Mouse (Mus musculus) testis, adult 2 months (tissue): ENCODE data around the gene Taf10.

Source experiments
- CTCF ChIP-seq: fragments of 200-500 bp; IDR thresholded peaks from 2 replicates; pipeline ENCODE4 v1.5.1; 2012; ENCODE audit warnings: low read depth, mild to moderate bottlenecking, inconsistent platforms, low read length, moderate library complexity; ENCODE audit not compliant: control insufficient read depth, insufficient read depth, insufficient replicate concordance
- POLR2A ChIP-seq: fragments of 200-500 bp; IDR thresholded peaks from 2 replicates; pipeline ENCODE4 v1.6.1; 2012; ENCODE audit warnings: low read depth, mild to moderate bottlenecking, inconsistent platforms, low read length, moderate library complexity; ENCODE audit not compliant: control insufficient read depth

DNA sequence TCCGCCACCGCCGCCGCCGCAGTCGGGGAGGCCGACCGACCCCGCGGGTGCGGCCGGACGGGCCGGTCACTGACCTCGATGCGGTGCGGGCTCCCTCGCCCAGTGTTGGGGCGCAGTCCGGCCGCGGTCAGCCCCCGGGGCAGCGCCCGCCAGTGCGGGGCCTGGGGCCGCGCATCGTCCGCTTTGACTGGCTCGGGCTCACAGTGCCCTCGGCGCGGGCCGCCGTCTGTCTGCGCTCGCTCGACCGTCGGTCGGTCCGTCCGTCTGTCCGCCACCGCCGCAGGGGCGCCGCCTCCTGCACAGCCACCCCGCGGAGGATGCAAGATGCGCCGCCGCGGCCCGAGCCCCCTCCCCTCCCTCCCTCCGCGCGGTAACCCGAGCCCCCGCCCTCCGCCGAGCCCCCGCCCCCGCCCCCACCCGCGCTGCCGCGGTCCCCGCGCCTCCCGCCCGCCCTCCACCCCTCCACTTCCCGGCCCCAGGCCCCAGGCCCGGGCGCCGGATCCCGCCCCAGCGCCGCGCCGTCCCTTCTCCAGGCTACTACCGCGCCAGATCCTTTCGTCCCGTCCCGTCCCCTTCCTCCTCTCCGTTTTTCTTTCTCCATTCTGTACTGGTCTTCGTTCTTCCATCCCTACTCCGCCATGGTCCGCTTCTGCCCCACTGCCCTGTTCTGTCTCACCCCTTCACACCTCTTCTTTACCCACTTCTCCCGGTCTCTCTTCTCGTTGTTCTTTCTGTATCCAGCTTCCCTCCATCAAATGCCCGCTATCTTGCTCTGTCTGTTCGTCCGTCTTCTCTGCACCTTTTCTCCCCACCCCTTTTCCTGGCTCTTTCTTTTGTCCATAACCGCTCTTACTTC, 43.4 kb upstream of the Taf10 start, which contains the start of gene Dchs1:
- TF ChIP-seq CTCF (no peak), POLR2A (no peak)
